Mouse (Mus musculus): ENCODE data around the gene Atg4d. TPM values are rescaled to one million over a fixed set of nuclear protein-coding genes. Genes with fewer than 3 reads are reported as not detected.

The Atg4d gene
- total RNA-seq, 1 experiment = 23.8 TPM

GRCm38 (mm10) chr9:21246342-21246741 lies 18.8 kb upstream of the Atg4d start:
- no peaks in the 10 kb centered on the region for H3K9me3 ChIP-seq (ENCODE audit: control insufficient read depth, insufficient read depth, low read depth, low read length)
- in situ Hi-C loops (cut with MboI; ENCODE audit: low sequenced_read_pairs in 2 of 2, unreplicated experiment in 2 of 2) = no loop called here
- no peak for TF ChIP-seq MAFK (IDR thresholded peaks at IDR 0.05; ENCODE audit: insufficient read depth, low read depth, low read length)
- no peak for TF ChIP-seq ZNF384 (IDR thresholded peaks at IDR 0.05; ENCODE audit: low read depth, low read length)
- no peak for TF ChIP-seq CHD2 (IDR thresholded peaks at IDR 0.05; ENCODE audit: low read depth, low read length)
- TF ChIP-seq ZC3H11A (IDR thresholded peaks at IDR 0.05; ENCODE audit: borderline replicate concordance, low read depth, low read length) = no peak
- no peak for TF ChIP-seq HCFC1 (IDR thresholded peaks at IDR 0.05; ENCODE audit: borderline replicate concordance, insufficient read depth, low read length)

DNA sequence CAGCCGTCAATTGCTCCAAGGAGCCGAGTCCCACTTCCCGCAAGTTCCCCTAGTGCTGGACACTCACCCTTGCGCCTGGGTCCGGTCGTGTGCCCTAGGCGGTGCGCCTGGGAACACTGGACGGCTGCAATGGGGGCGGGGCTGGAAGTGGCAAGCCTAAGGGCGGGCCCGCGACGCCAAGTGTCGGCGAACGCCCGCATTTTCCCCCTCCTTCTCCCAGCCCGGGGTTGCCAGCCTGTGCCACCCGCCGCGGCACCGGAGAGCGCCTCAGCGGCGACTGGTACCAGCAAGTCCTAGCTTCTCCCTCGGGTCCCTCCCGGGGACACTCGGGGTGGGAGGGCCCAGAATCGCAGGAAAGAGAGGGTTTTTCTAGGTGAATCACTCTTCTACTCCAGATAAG lies 16.8 kb upstream of the Atg4d start, which contains the start of gene S1pr5:
TSS of gene S1pr5 (minus strand) at position 118 of the 400 bp plus-strand sequence.
- DNase-seq (ENCODE audit: low read depth, low spot score) = no peak
- Histone ChIP-seq H3K27ac (ENCODE audit: insufficient read depth, low read depth, low read length, poor library complexity, severe bottlenecking) (no peak within 1 kb of the TSS), H3K9ac (ENCODE audit: insufficient read depth, low read depth, low read length, poor library complexity, severe bottlenecking) (peak within 1 kb of the TSS; percentile 10; the same call in 1 of the 2 replicates), H3K9me3 (ENCODE audit: control insufficient read depth, insufficient read depth, low read depth, low read length) (no peaks in the 10 kb centered on the region), H3K4me1 (ENCODE audit: control insufficient read depth in 2 of 2, insufficient read depth in 2 of 2, low read length in 2 of 2, poor library complexity in 1 of 2) (peaks cover 2 to 9% of the 10 kb centered on the region in 2 experiments; a peak in 3 of 4 replicates), H3K4me3 (ENCODE audit: insufficient read depth in 1 of 2, low read depth in 1 of 2, low read length in 2 of 2, poor library complexity in 1 of 2, severe bottlenecking in 1 of 2) (peak within 1 kb of the TSS; percentile 58), H3K36me3 (ENCODE audit: control insufficient read depth, insufficient read depth, low read length, poor library complexity, severe bottlenecking) (no peaks in the 10 kb centered on the region)
- no peak for TF ChIP-seq CHD2 (IDR thresholded peaks at IDR 0.05; ENCODE audit: low read depth, low read length)
- TF ChIP-seq ZNF384 (IDR thresholded peaks at IDR 0.05; ENCODE audit: low read depth, low read length) = no peak
- no peak for TF ChIP-seq HCFC1 (IDR thresholded peaks at IDR 0.05; ENCODE audit: borderline replicate concordance, insufficient read depth, low read length)
- TF ChIP-seq ZC3H11A (IDR thresholded peaks at IDR 0.05; ENCODE audit: borderline replicate concordance, low read depth, low read length) = no peak
- TF ChIP-seq MAFK (IDR thresholded peaks at IDR 0.05; ENCODE audit: insufficient read depth, low read depth, low read length) = no peak
- in situ Hi-C loops (cut with MboI; ENCODE audit: low sequenced_read_pairs in 2 of 2, unreplicated experiment in 2 of 2) = no loop called here

More at GRCm38 (mm10) chr9:21246342-21246741, 18.8 kb upstream of the Atg4d start:
- peaks cover 2 to 9% of the 10 kb centered on the region in 2 experiments; a peak in 3 of 4 replicates for H3K4me1 ChIP-seq (ENCODE audit: control insufficient read depth in 2 of 2, insufficient read depth in 2 of 2, low read length in 2 of 2, poor library complexity in 1 of 2)
- H3K9ac ChIP-seq (ENCODE audit: insufficient read depth, low read depth, low read length, poor library complexity, severe bottlenecking) = no peak overlapping the region
- no peaks in the 10 kb centered on the region for H3K36me3 ChIP-seq (ENCODE audit: control insufficient read depth, insufficient read depth, low read length, poor library complexity, severe bottlenecking)
- no peak for DNase-seq (ENCODE audit: low read depth, low spot score)
- no peak overlapping the region for H3K4me3 ChIP-seq (ENCODE audit: insufficient read depth in 1 of 2, low read depth in 1 of 2, low read length in 2 of 2, poor library complexity in 1 of 2, severe bottlenecking in 1 of 2)
- H3K27ac ChIP-seq (ENCODE audit: insufficient read depth, low read depth, low read length, poor library complexity, severe bottlenecking) = no peak overlapping the region

GRCm38 (mm10) chr9:21249629-21250508 lies 15.2 kb upstream of the Atg4d start:
- H3K9ac ChIP-seq (ENCODE audit: insufficient read depth, low read depth, low read length, poor library complexity, severe bottlenecking) = no peak overlapping the region
- in situ Hi-C loops (cut with MboI; ENCODE audit: low sequenced_read_pairs in 2 of 2, unreplicated experiment in 2 of 2) = no loop called here
- H3K36me3 ChIP-seq (ENCODE audit: control insufficient read depth, insufficient read depth, low read length, poor library complexity, severe bottlenecking) = no peaks in the 10 kb centered on the region

DNA sequence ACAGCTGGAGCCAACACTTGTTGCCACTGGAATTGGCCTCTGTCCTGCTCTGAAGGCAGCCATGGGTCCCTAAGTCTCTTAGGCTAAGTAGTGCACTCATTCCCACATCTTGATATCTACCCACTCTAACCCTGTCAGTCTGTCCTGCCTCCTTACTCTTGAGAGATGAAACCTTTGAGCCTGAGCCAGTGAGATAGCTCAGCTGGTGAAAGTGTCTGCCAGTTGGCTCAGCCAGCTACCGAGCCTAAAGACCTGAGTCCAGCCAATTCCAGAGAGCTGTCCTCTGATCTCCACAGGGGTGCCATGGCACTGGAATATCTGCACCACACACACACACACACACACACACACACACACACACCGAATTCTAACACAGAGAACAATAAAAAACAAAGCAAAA lies 14.6 kb upstream of the Atg4d start:
- Histone ChIP-seq H3K9me3 (ENCODE audit: control insufficient read depth, insufficient read depth, low read depth, low read length) (no peaks in the 10 kb centered on the region), H3K4me1 (ENCODE audit: control insufficient read depth in 2 of 2, insufficient read depth in 2 of 2, low read length in 2 of 2, poor library complexity in 1 of 2) (peaks cover 0 to 7% of the 10 kb centered on the region in 2 experiments; a peak in 3 of 4 replicates), H3K36me3 (ENCODE audit: control insufficient read depth, insufficient read depth, low read length, poor library complexity, severe bottlenecking) (no peaks in the 10 kb centered on the region), H3K9ac (ENCODE audit: insufficient read depth, low read depth, low read length, poor library complexity, severe bottlenecking) (no peak overlapping the region), H3K27ac (ENCODE audit: insufficient read depth, low read depth, low read length, poor library complexity, severe bottlenecking) (no peak overlapping the region), H3K4me3 (ENCODE audit: insufficient read depth in 1 of 2, low read depth in 1 of 2, low read length in 2 of 2, poor library complexity in 1 of 2, severe bottlenecking in 1 of 2) (no peak overlapping the region)
- DNase-seq (ENCODE audit: low read depth, low spot score) = no peak
- in situ Hi-C loops (cut with MboI; ENCODE audit: low sequenced_read_pairs in 2 of 2, unreplicated experiment in 2 of 2) = no loop called here
- no peak for TF ChIP-seq CHD2 (IDR thresholded peaks at IDR 0.05; ENCODE audit: low read depth, low read length)
- no peak for TF ChIP-seq ZC3H11A (IDR thresholded peaks at IDR 0.05; ENCODE audit: borderline replicate concordance, low read depth, low read length)
- TF ChIP-seq MAFK (IDR thresholded peaks at IDR 0.05; ENCODE audit: insufficient read depth, low read depth, low read length) = no peak
- no peak for TF ChIP-seq ZNF384 (IDR thresholded peaks at IDR 0.05; ENCODE audit: low read depth, low read length)
- TF ChIP-seq HCFC1 (IDR thresholded peaks at IDR 0.05; ENCODE audit: borderline replicate concordance, insufficient read depth, low read length) = no peak

More at GRCm38 (mm10) chr9:21249629-21250508, 15.2 kb upstream of the Atg4d start:
- H3K27ac ChIP-seq (ENCODE audit: insufficient read depth, low read depth, low read length, poor library complexity, severe bottlenecking) = no peak overlapping the region
- H3K4me1 ChIP-seq (ENCODE audit: control insufficient read depth in 2 of 2, insufficient read depth in 2 of 2, low read length in 2 of 2, poor library complexity in 1 of 2) = peaks cover 0 to 9% of the 10 kb centered on the region in 2 experiments; a peak in 3 of 4 replicates
- TF ChIP-seq ZNF384 (IDR thresholded peaks at IDR 0.05; ENCODE audit: low read depth, low read length) = no peak
- no peak for TF ChIP-seq MAFK (IDR thresholded peaks at IDR 0.05; ENCODE audit: insufficient read depth, low read depth, low read length)
- TF ChIP-seq ZC3H11A (IDR thresholded peaks at IDR 0.05; ENCODE audit: borderline replicate concordance, low read depth, low read length) = no peak
- H3K4me3 ChIP-seq (ENCODE audit: insufficient read depth in 1 of 2, low read depth in 1 of 2, low read length in 2 of 2, poor library complexity in 1 of 2, severe bottlenecking in 1 of 2) = no peak overlapping the region
- no peak for DNase-seq (ENCODE audit: low read depth, low spot score)
- H3K9me3 ChIP-seq (ENCODE audit: control insufficient read depth, insufficient read depth, low read depth, low read length) = no peaks in the 10 kb centered on the region

Data from ES-E14 (cell line).